Mouse (Mus musculus) megakaryocyte progenitor cell, adult 5-6 weeks (primary cell): Measurements from ENCODE around the gene Cd53. TPM values are rescaled to one million over a fixed set of nuclear protein-coding genes. Genes with fewer than 3 reads are reported as not detected.

Source experiments
- ATAC-seq: replicated peaks from 2 replicates; pipeline ENCODE4 v1.8.0; 2016; ENCODE audit warnings: mild to moderate bottlenecking, moderate TSS enrichment, inconsistent platforms; ENCODE audit not compliant: poor library complexity
- total RNA-seq, 2 experiments: library from RNA; stranded (forward) in 1 of 2; stranded (reverse) in 1 of 2; fragments of 157-497, 149-512 nt in 1 of 2; fragments of 200-1000 nt in 1 of 2; gene quantifications; 2 replicates each; pipeline versions ENCODE4 v1.2.3 to v1.2.4; 2015 to 2017

Cd53 gene
- total RNA-seq (2015) = 251 and 299 TPM in 2 replicates
- total RNA-seq (2017) = 245 and 306 TPM in 2 replicates

- ATAC-seq = peak; percentile 75
These were observed at the start of gene Cd53 for GRCm38 (mm10) chr3:106789930-106790329. Gene Cd53, minus strand, starts transcription at chr3:106790149.

DNA sequence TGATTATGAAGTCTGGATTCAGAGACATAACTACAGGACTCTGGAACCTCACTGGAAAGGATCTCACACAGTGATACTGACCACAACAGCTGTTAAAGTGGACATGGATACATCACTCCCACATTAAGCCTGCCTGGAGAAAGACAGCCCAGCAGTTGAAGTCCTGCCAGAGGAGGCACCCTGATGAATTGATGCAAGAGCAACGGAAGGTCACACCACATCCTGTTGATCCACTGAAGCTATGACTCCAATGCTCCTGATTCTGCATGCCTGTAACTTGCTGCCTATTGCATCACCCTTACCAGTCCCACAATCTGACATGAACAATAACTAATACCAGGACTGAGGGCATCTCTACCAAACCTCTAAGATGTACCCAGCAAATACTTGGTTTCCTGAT lies 42.2 kb upstream of the Cd53 start:
- ATAC-seq = peak; percentile 100

- ATAC-seq = no peak
These were observed 36.2 kb upstream of the Cd53 start, which contains the start of gene Olfr266 for GRCm38 (mm10) chr3:106826187-106826586. Gene Olfr266, minus strand, starts transcription at chr3:106826287.

GRCm38 (mm10) chr3:106817676-106818075 lies 27.7 kb upstream of the Cd53 start:
- ATAC-seq = no peak

- ATAC-seq = peak; percentile 75
These were observed 19.2 kb upstream of the Cd53 start for GRCm38 (mm10) chr3:106808972-106809695.

DNA sequence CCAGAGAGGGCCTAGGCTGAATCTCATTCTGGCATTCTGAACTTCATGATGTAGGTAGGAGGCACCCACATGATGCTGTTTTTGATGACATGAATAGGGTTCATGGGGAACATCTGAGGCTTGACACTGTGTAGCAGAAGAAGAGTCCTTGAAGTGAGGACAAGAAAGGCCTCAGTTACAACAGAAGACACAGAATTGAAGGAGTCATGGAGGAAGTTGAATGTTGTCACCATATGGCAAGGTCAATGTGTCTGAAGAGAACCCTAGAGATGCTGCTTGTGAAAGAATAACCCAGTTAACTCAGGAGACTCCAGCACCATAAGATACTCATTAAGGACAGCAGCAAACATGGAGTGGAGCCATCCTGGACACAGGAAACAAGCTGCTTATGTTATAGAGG lies 8.1 kb upstream of the Cd53 start:
- peak; percentile 20; the same call in 1 of the 2 replicates for ATAC-seq

GRCm38 (mm10) chr3:106788440-106788887 lies 1.5 kb downstream of the Cd53 start:
- ATAC-seq = peak; percentile 63

DNA sequence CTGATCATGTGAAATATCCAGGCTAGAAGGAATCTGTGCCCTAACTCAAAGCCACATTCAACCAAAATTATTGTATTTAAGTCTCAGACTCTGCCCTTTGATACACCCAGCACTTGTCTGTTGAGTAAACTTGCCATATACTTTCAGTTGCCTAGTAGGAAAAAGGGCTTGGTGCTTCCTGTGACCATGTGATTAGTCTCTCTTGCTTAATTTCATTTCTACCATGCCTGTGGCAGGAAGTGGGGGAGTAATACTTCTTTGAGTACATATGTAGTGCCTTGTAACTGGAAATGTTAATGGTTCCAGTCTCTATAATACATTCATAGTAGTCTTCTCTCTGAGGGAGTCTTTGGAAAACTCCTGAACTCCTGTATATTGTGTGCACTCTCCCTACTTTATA lies 2.0 kb downstream of the Cd53 start:
- peak; percentile 63 for ATAC-seq

DNA sequence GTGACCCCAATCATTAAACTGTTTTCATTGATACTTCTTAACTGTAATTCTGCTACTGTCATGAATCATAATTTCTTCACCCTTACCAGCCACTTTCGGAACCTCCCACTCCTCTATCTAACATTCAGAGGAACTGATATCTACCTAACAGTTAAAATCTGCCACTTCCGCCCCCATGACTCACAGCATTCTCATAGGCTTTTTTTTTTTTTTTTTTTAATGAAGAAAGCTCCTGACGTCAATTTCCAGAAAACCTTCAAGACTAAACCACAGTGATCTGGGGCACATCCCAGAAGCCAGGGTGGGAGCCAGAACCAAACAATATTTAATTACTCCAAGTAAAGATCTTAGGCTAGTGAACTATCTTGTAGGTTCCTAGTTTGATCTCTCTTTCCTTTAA lies 4.8 kb downstream of the Cd53 start:
- ATAC-seq = peak; percentile 56

GRCm38 (mm10) chr3:106771834-106772233 lies 18.1 kb downstream of the Cd53 start:
- peak; percentile 31; the same call in 1 of the 2 replicates for ATAC-seq

DNA sequence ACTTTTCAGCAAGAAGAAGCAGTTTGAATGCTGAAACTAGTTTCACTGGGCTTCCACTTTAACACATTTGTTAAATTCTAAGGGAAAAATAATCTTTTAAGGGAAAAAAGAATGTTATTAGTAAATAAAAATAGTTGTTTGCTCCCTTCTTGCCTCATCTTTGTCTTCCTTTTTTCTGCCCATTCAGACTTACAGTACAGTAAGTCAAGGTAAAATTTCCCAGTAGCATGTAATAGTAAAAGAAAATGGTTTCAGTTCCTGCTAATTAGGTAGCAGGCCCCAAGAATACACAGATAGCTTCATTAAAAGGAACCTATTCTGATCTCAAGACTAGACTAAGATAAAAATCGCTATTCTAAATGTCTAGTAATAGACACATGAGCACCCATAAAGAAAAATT lies 34.1 kb downstream of the Cd53 start:
- ATAC-seq = no peak

DNA sequence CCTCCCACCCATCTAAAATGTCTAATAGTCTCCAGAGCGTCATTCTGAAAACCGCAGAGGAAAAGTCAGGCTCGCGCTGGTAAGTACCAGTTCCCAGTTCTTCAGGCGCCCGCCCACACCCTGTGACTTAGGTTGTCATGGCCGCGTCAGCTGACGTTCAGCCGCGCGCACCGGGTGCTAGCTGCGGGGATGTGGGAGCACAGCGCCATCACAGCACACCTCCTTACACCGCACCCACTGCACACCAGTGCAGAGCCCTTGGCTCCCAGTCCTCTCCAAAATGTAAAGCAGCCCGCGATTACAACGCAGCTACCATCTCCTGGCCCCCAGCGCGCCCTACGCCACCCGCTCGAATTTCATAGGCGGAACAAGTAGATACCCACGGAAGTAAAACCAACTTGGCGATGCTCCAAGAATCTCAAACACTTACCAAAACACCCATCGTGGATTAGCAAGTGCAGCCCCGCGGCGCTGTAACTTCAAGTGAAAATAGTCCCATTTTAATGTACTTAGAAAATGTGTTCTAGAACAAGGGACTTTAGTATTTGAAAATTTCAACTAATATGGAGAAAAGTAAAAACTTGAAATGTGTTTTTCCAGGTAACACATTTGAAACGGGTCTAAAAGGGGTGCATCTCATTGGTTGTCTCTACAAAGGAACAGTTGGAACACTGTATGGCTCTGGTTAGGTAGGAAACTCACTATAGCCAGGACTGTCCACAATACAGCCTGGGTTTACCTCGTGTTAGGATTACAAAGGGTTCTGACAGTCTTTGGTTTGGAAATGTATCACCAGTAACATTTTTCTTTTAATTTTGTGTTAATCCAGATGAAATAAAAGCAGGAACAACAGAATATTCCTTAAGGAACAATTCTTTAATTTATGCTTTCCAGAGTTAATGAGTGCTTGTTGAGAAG lies 67.7 kb downstream of the Cd53 start:
- peak; percentile 77 for ATAC-seq

DNA sequence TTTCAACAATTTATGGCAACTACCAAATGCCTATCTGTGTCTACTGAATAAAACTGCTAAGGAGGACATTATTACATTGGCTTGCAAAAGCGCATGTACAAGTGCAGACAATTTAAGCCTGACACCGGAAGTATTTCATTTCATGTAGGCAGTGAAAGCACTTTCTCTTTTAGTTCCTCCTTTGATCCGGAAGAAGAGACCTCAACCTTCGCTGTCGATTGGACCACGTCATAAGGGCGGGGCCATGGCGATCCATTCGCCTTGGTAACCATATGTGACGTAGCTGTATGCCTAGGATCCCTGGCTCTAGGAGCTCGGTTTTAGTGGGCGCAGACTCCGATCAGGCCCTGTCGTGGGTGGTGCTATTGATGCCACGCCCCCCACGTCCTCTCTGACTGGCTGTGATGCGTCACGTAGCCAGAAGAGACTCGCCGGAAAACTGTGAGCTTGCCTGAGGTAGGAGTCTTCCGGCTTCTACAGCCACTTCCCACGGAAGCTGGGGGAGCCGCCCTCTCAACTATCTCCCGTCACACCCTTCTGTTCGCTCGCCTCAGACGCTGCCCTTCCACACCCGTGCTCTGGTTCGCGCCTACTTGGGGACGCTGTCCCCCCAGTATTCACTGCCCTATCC lies 68.4 kb downstream of the Cd53 start:
- ATAC-seq = peak; percentile 89

Other genes with a start within 250 kb of the Cd53 start
- gene Dram2, start 242.4 kb downstream of the Cd53 start, total RNA-seq (2015) = 36.7 and 37.4 TPM in 2 replicates
- gene Dram2, start 242.4 kb downstream of the Cd53 start, total RNA-seq (2017) = 16.9 and 24.1 TPM in 2 replicates
- 44.5 and 51.7 TPM in 2 replicates for gene Cept1, start 242.3 kb downstream of the Cd53 start, total RNA-seq (2015)
- gene Cept1, start 242.3 kb downstream of the Cd53 start, total RNA-seq (2017) = 95.2 and 100 TPM in 2 replicates
- 44.0 and 56.5 TPM in 2 replicates for gene Lrif1, start 105.2 kb downstream of the Cd53 start, total RNA-seq (2015)
- 27.9 and 35.1 TPM in 2 replicates for gene Lrif1, start 105.2 kb downstream of the Cd53 start, total RNA-seq (2017)
- gene Olfr266, start 36.1 kb upstream of the Cd53 start, total RNA-seq (2015) = not detected in 2 replicates
- gene Olfr266, start 36.1 kb upstream of the Cd53 start, total RNA-seq (2017) = not detected in 2 replicates
- 11.6 and 11.9 TPM in 2 replicates for gene Kcna3, start 246.0 kb upstream of the Cd53 start, total RNA-seq (2015)
- gene Kcna3, start 246.0 kb upstream of the Cd53 start, total RNA-seq (2017) = 2.3 and 5.4 TPM in 2 replicates